Mouse (Mus musculus) embryonic facial prominence, embryonic 10.5 days (tissue): ENCODE results near the gene Wdr37. TPM values are rescaled to one million over a fixed set of nuclear protein-coding genes. Genes with fewer than 3 reads are reported as not detected.
"Not testable (repeated sequence)": the region's sequence is repeated elsewhere in the genome, so short reads cannot be mapped to it uniquely, and the experiment has no call there.

Experiments used
- DNase-seq: peaks from one replicate; pipeline ENCODE4 v3.0.0-alpha.2; 2017; ENCODE audit warnings: low spot score
- H3K27ac ChIP-seq: fragments of 300-500 bp; sonication (generic); replicated peaks from 2 replicates; pipeline ENCODE4 v1.5.1; 2016; ENCODE audit warnings: mild to moderate bottlenecking
- H3K27me3 ChIP-seq: fragments of 300-500 bp; sonication (generic); replicated peaks from 2 replicates; pipeline ENCODE4 v1.6.1; 2016; ENCODE audit warnings: low read depth, mild to moderate bottlenecking; ENCODE audit not compliant: poor library complexity, severe bottlenecking
- H3K36me3 ChIP-seq: fragments of 300-500 bp; sonication (generic); replicated peaks from 2 replicates; pipeline ENCODE4 v1.6.1; 2016; ENCODE audit warnings: mild to moderate bottlenecking, moderate library complexity
- H3K4me1 ChIP-seq: fragments of 300-500 bp; sonication (generic); 2 replicates; pipeline ENCODE4 v1.6.1; 2016
- H3K4me3 ChIP-seq: fragments of 300-500 bp; sonication (generic); 2 replicates; pipeline ENCODE4 v1.5.1; 2016; ENCODE audit warnings: mild to moderate bottlenecking, moderate library complexity
- H3K9me3 ChIP-seq: fragments of 300-500 bp; sonication (generic); 2 replicates; pipeline ENCODE4 v1.6.1; 2016; ENCODE audit warnings: mild to moderate bottlenecking
- WGBS: fragments of 180-500 bp; shearing (Covaris S2); methylation state at CpG from one replicate; pipeline ENCODE4 v1.1.7; 2016; 5-methylcytosine and 5-hydroxymethylcytosine counted together
- polyA plus RNA-seq: library from polyadenylated mRNA; unstranded; fragments of >200 nt; fragmentation: Nextera tagmentation; extraction: Ambion mirVana; gene quantifications from 2 replicates; pipeline ENCODE4 v1.2.1, GENCODE M21; 2016

Wdr37 gene
- polyA plus RNA-seq, 1 experiment from 2014 or later: 28.3 TPM

- Histone ChIP-seq H3K4me1 (peaks cover 10% of the 10 kb centered on the region), H3K9me3 (no peaks in the 10 kb centered on the region), H3K4me3 (no peak overlapping the region), H3K27ac (no peak overlapping the region), H3K36me3 (peaks cover 26% of the 10 kb centered on the region), H3K27me3 (no peaks in the 10 kb centered on the region)
- WGBS: 91% methylated on average over 7 of the region's 7 CpGs
- no peak for DNase-seq
Measured at GRCm38 (mm10) chr13:8866612-8867011, 5.1 kb downstream of the Wdr37 start.

GRCm38 (mm10) chr13:8864990-8865389, 6.7 kb downstream of the Wdr37 start:
- H3K27me3 ChIP-seq: no peaks in the 10 kb centered on the region
- WGBS: 86% methylated on average over 3 of the region's 3 CpGs
- H3K27ac ChIP-seq: no peak overlapping the region
- H3K36me3 ChIP-seq: peaks cover 41% of the 10 kb centered on the region
- H3K9me3 ChIP-seq: no peaks in the 10 kb centered on the region
- DNase-seq: no peak
- peaks cover 8% of the 10 kb centered on the region for H3K4me1 ChIP-seq
- H3K4me3 ChIP-seq: no peak overlapping the region

- Histone ChIP-seq H3K27ac (no peak overlapping the region), H3K4me1 (no peaks in the 10 kb centered on the region), H3K36me3 (peaks cover 58% of the 10 kb centered on the region), H3K27me3 (no peaks in the 10 kb centered on the region), H3K4me3 (no peak overlapping the region), H3K9me3 (no peaks in the 10 kb centered on the region)
- no peak for DNase-seq
- WGBS: 94% methylated on average over 9 of the region's 9 CpGs
Measured at GRCm38 (mm10) chr13:8860861-8861260, 10.8 kb downstream of the Wdr37 start.

- Histone ChIP-seq H3K27me3 (no peaks in the 10 kb centered on the region), H3K36me3 (peaks cover 71% of the 10 kb centered on the region), H3K9me3 (no peaks in the 10 kb centered on the region), H3K4me1 (no peaks in the 10 kb centered on the region), H3K4me3 (no peak overlapping the region), H3K27ac (no peak overlapping the region)
- WGBS: 92% methylated on average over 6 of the region's 6 CpGs
- no peak for DNase-seq
Measured at GRCm38 (mm10) chr13:8858453-8858852, 13.3 kb downstream of the Wdr37 start.

- no peaks in the 10 kb centered on the region for H3K27me3 ChIP-seq
- DNase-seq: no peak
- H3K27ac ChIP-seq: no peak overlapping the region
- no peaks in the 10 kb centered on the region for H3K4me1 ChIP-seq
- WGBS: 100% methylated on average over 2 of the region's 2 CpGs
- H3K4me3 ChIP-seq: no peak overlapping the region
- H3K36me3 ChIP-seq: peaks cover 81% of the 10 kb centered on the region
- no peaks in the 10 kb centered on the region for H3K9me3 ChIP-seq
Measured at GRCm38 (mm10) chr13:8854769-8855168, 16.9 kb downstream of the Wdr37 start.

GRCm38 (mm10) chr13:8853424-8853823, 18.3 kb downstream of the Wdr37 start:
- DNase-seq: no peak
- H3K9me3 ChIP-seq: no peaks in the 10 kb centered on the region
- H3K36me3 ChIP-seq: peaks cover 81% of the 10 kb centered on the region
- no peaks in the 10 kb centered on the region for H3K27me3 ChIP-seq
- no peaks in the 10 kb centered on the region for H3K4me1 ChIP-seq
- H3K27ac ChIP-seq: no peak overlapping the region
- H3K4me3 ChIP-seq: no peak overlapping the region
- WGBS: 95% methylated on average over 4 of the region's 4 CpGs

GRCm38 (mm10) chr13:8849311-8849710, 22.4 kb downstream of the Wdr37 start:
- DNase-seq: no peak
- no peak overlapping the region for H3K4me3 ChIP-seq
- no peaks in the 10 kb centered on the region for H3K9me3 ChIP-seq
- WGBS: 88% methylated on average over 1 of the region's 1 CpGs
- H3K4me1 ChIP-seq: no peaks in the 10 kb centered on the region
- peaks cover 86% of the 10 kb centered on the region for H3K36me3 ChIP-seq
- H3K27ac ChIP-seq: no peak overlapping the region
- H3K27me3 ChIP-seq: no peaks in the 10 kb centered on the region

GRCm38 (mm10) chr13:8847702-8848101, 24.0 kb downstream of the Wdr37 start:
- 63% methylated on average over 2 of the region's 2 CpGs for WGBS
- Histone ChIP-seq H3K4me3 (no peak overlapping the region), H3K36me3 (peaks cover 86% of the 10 kb centered on the region), H3K9me3 (no peaks in the 10 kb centered on the region), H3K27me3 (no peaks in the 10 kb centered on the region), H3K27ac (no peak overlapping the region), H3K4me1 (no peaks in the 10 kb centered on the region)
- no peak for DNase-seq

- Histone ChIP-seq H3K27ac (no peak overlapping the region), H3K9me3 (no peaks in the 10 kb centered on the region), H3K4me1 (no peaks in the 10 kb centered on the region), H3K36me3 (peaks cover 89% of the 10 kb centered on the region), H3K4me3 (no peak overlapping the region), H3K27me3 (no peaks in the 10 kb centered on the region)
- WGBS: 86% methylated on average over 3 of the region's 3 CpGs
- no peak for DNase-seq
Measured at GRCm38 (mm10) chr13:8842273-8842672, 29.4 kb downstream of the Wdr37 start.

GRCm38 (mm10) chr13:8841846-8842245, 29.9 kb downstream of the Wdr37 start:
- not testable (repeated sequence) for H3K4me3 ChIP-seq, H3K4me1 ChIP-seq, DNase-seq, H3K27ac ChIP-seq, H3K27me3 ChIP-seq, H3K9me3 ChIP-seq
- 96% methylated on average over 7 of the region's 7 CpGs for WGBS
- peaks cover 86% of the 10 kb centered on the region for H3K36me3 ChIP-seq

- Histone ChIP-seq H3K27ac (no peak overlapping the region), H3K9me3 (no peaks in the 10 kb centered on the region), H3K27me3 (no peaks in the 10 kb centered on the region), H3K4me1 (no peaks in the 10 kb centered on the region), H3K4me3 (no peak overlapping the region), H3K36me3 (peaks cover 87% of the 10 kb centered on the region)
- 93% methylated on average over 2 of the region's 2 CpGs for WGBS
- no peak for DNase-seq
Measured at GRCm38 (mm10) chr13:8840941-8841340, 30.8 kb downstream of the Wdr37 start.

GRCm38 (mm10) chr13:8839937-8840336, 31.8 kb downstream of the Wdr37 start:
- Histone ChIP-seq H3K4me3 (no peak overlapping the region), H3K4me1 (no peaks in the 10 kb centered on the region), H3K27me3 (no peaks in the 10 kb centered on the region), H3K36me3 (peaks cover 92% of the 10 kb centered on the region), H3K27ac (no peak overlapping the region), H3K9me3 (no peaks in the 10 kb centered on the region)
- no peak for DNase-seq
- WGBS: 88% methylated on average over 6 of the region's 6 CpGs

- H3K4me1 ChIP-seq: no peaks in the 10 kb centered on the region
- DNase-seq: no peak
- peaks cover 96% of the 10 kb centered on the region for H3K36me3 ChIP-seq
- H3K4me3 ChIP-seq: no peak overlapping the region
- 93% methylated on average over 10 of the region's 10 CpGs for WGBS
- H3K9me3 ChIP-seq: no peaks in the 10 kb centered on the region
- no peak overlapping the region for H3K27ac ChIP-seq
- no peaks in the 10 kb centered on the region for H3K27me3 ChIP-seq
Measured at GRCm38 (mm10) chr13:8839111-8839510, 32.6 kb downstream of the Wdr37 start.

- Histone ChIP-seq H3K36me3 (peaks cover 96% of the 10 kb centered on the region), H3K4me1 (no peaks in the 10 kb centered on the region), H3K9me3 (no peaks in the 10 kb centered on the region), H3K4me3 (no peak overlapping the region), H3K27ac (no peak overlapping the region), H3K27me3 (no peaks in the 10 kb centered on the region)
- no peak for DNase-seq
- 69% methylated on average over 3 of the region's 3 CpGs for WGBS
Measured at GRCm38 (mm10) chr13:8838394-8838793, 33.3 kb downstream of the Wdr37 start.
